Mouse (Mus musculus) liver, postnatal 0 days (tissue): ENCODE measurements around the gene Syt13.

Experiments used
- CTCF ChIP-seq: sonication (generic); IDR thresholded peaks from 2 replicates; pipeline ENCODE4 v1.5.1; 2016; ENCODE audit warnings: antibody characterized with exemption, low read depth
- EP300 ChIP-seq: IDR thresholded peaks from 2 replicates; pipeline ENCODE4 v1.6.1; 2016; ENCODE audit warnings: antibody characterized with exemption, low read depth, mild to moderate bottlenecking

GRCm38 (mm10) chr2:92903650-92904049 is 11.2 kb upstream of the Syt13 start:
- TF ChIP-seq CTCF (no peak), EP300 (no peak)
